Mouse (Mus musculus) C2C12 (cell line): ENCODE data around the gene Thada.

Experiments used
- CTCF ChIP-seq: IDR thresholded peaks from one replicate; pipeline ENCODE4 v1.5.1; 2011; ENCODE audit not compliant: control insufficient read depth, insufficient read depth, insufficient read length
- FOSL1 ChIP-seq: IDR thresholded peaks from one replicate; pipeline ENCODE4 v1.8.0; 2011; ENCODE audit warnings: mild to moderate bottlenecking, low read length; ENCODE audit not compliant: poor library complexity, insufficient read depth, severe bottlenecking
- MAX ChIP-seq: IDR thresholded peaks from one replicate; pipeline ENCODE4 v1.6.1; 2011; ENCODE audit warnings: mild to moderate bottlenecking, control low read depth
- MYOG ChIP-seq: IDR thresholded peaks from one replicate; pipeline ENCODE4 v1.6.1; 2011; ENCODE audit not compliant: control insufficient read depth, insufficient read length; ENCODE audit errors: extremely low read depth
- USF1 ChIP-seq: IDR thresholded peaks from one replicate; pipeline ENCODE4 v1.6.1; 2011; ENCODE audit warnings: low read depth, mild to moderate bottlenecking, control low read depth, moderate library complexity

DNA sequence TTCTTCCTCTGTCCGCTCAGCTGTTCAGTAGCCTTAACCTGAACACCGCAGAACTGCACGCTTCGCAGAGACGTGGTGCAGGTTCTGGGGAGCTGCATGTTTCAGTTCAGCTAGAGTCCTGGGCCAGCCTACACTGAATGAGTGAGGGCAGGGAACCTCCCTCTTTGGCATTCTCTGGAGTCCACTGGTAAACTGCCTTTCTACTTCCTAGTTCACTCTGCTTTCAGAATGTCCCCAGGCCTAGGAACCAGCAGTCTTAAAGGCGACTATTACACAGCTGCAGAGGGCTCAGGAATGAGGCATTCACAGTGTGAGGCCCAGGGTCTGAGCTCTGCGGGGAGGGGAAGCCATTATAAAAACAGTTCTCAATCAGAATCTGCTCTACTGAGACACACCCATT lies 262.7 kb downstream of the Thada start:
- no peak for TF ChIP-seq CTCF
- no peak for TF ChIP-seq MAX
- no peak for TF ChIP-seq USF1
- no peak for TF ChIP-seq FOSL1
- no peak for TF ChIP-seq MYOG
